Mouse (Mus musculus): ENCODE results near the gene Tbc1d13.
A peak's percentile ranks its signal among the peaks of the same experiment; 100 is the strongest.

DNA sequence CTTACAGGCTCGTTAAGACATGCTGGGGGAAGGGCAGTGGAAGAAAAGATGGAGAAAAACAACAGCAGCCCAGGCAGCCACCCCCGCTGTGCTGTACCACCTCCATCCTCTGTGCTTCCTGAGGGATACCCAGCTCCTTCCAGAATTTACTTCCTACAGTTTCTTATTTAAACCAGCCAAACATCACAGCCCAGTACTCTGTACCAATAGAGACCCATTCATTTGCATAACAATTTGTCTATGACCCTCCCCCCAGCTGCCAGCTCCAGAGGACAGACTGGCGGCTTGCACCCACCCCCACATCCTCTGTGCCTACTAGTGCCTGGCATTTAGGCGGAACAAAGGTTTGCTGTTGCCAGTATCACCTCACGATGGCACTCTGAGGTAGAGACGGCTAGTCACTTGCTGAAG, 13.9 kb upstream of the Tbc1d13 start:
- TF ChIP-seq CTCF (conservative IDR thresholded peaks at IDR 0.05 in 1 of 2, IDR thresholded peaks at IDR 0.05 in 1 of 2; ENCODE audit: low read depth in 2 of 2, low read length in 2 of 2), result peak in 1 of 2 experiments; percentile 34; a peak in 2 of 4 replicates
- no peak for TF ChIP-seq MXI1 (IDR thresholded peaks at IDR 0.05; ENCODE audit: low read depth, low read length)
- TF ChIP-seq USF2 (conservative IDR thresholded peaks at IDR 0.05; ENCODE audit: low read depth, low read length), result no peak
- TF ChIP-seq JUN (IDR thresholded peaks at IDR 0.05; ENCODE audit: insufficient read depth, low read depth, low read length), result no peak
- TF ChIP-seq POLR2A (IDR thresholded peaks at IDR 0.05; ENCODE audit: low read depth, low read length), result no peak
- TF ChIP-seq POLR2AphosphoS2 (IDR thresholded peaks at IDR 0.05; ENCODE audit: low read depth, low read length), result no peak
- no peak; the same call in 1 of the 2 replicates for TF ChIP-seq RAD21 (IDR thresholded peaks at IDR 0.05; ENCODE audit: low read depth, low read length)
- TF ChIP-seq TCF12 (IDR thresholded peaks at IDR 0.05; ENCODE audit: low read depth, low read length), result no peak
- no peak for TF ChIP-seq E2F4 (IDR thresholded peaks at IDR 0.05; ENCODE audit: insufficient replicate concordance, low read depth, low read length)
- TF ChIP-seq NELFE (IDR thresholded peaks at IDR 0.05; ENCODE audit: low read depth, low read length), result no peak
- no peak for TF ChIP-seq TBP (conservative IDR thresholded peaks at IDR 0.05; ENCODE audit: low read depth, low read length)
